Mouse (Mus musculus) right cerebral cortex, postnatal 14 days (tissue): ENCODE results near the gene Tnfaip6.
A peak's percentile ranks its signal among the peaks of the same experiment; 100 is the strongest.

ENCODE experiments used
- DNase-seq: peaks from one replicate; pipeline ENCODE4 v3.0.0; 2022

Gene Tnfaip6

DNA sequence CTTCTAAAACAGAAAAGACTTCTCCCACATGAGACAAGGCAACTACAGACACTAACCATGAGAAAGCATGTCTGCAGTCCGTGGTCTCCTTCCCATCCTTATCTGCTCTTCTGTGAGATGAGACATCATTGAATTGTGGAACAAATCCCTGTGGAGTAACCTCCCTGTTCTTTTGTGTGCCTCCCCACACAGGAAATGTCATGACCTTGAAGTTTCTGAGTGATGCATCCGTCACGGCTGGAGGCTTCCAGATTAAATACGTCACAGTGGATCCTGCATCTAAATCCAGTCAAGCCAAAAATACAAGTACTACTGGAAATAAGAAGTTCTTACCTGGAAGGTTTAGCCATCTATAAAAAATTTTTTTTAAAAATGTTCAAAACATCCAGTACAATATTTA, 17.8 kb downstream of the Tnfaip6 start:
- no peak for DNase-seq

- no peak for DNase-seq
Measured at GRCm38 (mm10) chr2:52057099-52057498, 19.3 kb downstream of the Tnfaip6 start.

GRCm38 (mm10) chr2:52057681-52058080, 19.9 kb downstream of the Tnfaip6 start:
- DNase-seq: no peak

- no peak for DNase-seq
Measured at GRCm38 (mm10) chr2:52068641-52069040, 30.8 kb downstream of the Tnfaip6 start.

DNA sequence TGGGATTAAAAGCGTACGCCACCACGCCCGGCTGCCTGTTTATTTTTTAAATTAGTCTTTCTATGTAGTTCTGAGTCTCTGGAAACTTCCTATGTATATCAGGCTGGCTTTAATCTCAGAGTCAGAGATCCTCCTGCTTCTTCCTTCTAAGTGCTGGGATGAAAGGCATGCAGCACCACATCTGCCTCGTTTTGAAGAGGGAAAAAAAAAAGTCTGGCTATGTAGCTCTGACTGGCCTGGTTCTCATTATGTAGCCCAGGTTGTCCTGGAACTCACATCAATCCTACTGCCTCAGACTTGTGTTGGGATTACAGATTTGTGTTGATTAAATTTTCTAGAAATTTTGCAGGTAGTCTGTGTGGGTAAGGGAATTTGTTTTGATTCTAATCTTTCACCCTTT, 33.0 kb downstream of the Tnfaip6 start:
- DNase-seq: no peak

DNA sequence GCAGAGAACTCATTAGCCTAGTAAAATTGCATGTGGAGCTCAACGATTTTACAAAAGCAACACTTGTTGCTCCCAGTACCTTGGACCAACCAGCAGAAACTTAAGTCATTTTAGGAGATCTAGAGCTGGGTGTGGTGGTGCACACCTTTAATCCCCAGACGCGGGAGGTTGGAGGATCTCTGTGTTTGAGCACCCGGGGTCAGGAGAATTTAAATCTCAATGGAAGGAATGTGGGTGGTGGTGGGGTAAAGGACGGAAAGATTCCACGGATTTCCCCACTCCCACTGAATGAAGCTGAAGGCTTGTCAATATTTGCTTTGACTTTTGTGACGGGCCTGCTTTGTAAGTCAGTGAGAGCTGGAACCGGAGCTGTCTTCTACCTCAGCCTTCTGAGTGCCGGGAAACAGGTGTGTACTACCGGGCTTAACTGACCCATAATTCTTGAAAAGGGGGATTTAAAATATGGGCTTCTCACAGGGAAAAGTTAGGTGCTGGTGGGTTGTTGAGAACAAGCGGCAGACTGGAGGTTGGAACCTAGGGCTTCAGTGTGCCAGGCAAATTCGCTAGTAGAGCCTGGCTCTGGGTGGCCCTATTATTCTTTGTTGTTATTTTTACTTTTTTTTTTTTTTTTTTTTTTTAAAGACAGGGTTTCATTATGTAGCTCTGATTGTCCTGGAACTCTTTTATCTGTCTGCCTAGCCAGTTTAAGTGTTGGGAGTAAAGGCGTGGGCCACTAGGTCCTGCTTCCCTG, 33.6 kb downstream of the Tnfaip6 start:
- DNase-seq: no peak

- no peak for DNase-seq
Measured at GRCm38 (mm10) chr2:52072065-52072490, 34.3 kb downstream of the Tnfaip6 start.

DNA sequence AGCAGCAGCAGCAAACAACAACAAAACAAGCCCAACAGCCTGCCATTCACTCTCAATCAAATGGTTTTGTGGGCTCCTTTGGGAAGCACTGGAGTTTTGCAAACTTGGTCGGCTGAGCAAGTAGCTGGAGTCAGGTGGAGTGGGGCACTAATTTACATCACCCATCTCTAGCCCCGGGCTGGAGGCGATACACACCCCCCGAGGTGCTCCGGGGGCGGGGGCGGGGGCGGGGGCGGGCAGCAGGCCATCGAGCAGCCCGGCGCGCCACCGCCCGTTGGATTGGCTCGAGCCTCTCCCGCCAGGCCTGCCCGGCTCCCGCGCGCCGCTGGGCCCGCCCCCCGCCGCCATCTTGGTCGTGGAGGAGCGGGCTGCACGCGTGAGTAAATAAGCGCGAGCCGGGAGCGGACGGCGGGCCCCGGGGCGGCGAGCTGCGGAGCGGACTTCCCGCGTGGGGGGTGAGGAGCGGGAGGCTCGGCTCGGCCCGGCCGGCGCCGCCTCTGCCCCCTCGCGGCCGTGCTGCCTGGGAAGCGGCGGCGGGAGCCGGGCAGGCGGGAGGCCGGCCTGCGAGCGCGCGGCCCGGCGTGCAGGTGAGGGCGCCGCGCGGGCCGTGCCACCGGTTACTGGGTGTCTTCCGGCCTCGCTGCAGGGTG, 34.8 kb downstream of the Tnfaip6 start, which contains the start of gene Rif1:
TSS of gene Rif1 (plus strand) at position 342 of the 650 bp plus-strand sequence.
- peak; percentile 80 for DNase-seq

GRCm38 (mm10) chr2:52073141-52073904, 35.5 kb downstream of the Tnfaip6 start:
- peak; percentile 16 for DNase-seq

DNA sequence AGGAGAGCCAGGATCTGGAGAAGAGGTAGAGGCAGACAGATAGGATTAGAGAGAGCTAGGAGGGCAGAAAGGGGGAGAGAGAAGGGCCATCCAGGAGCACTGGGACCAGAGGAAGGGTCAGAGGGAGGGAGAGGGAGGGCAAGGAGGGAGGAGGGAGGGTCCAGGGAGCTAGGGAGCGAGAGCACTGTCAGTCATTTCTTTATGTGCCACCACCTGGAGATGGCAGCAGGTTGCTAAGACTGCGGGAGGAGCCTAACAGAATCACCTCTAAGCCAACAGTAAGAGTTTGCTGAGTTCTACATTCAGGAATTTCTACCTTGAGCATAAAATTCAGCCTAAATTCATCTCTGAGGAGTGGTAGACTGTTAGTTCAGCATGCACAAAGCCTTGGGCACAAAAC, 40.9 kb downstream of the Tnfaip6 start:
- DNase-seq: no peak

DNA sequence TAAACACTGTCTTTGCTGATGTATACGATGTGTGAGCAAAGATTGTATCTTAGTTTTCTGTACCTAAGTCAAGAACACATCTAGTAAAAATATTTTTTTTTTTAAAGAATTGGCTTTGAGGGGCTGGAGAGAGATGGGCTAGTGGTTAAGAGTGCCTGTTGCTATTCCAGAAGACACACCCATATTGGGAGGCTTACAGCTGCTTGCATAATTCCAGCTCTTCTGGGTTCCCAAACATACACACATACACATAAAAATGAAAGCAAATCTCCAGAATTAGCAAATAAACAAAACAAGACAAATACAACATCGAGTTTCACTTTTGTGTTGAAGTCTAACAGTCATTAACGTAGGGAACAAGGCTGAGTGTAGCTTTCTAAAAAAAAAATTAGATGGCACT, 46.2 kb downstream of the Tnfaip6 start:
- no peak for DNase-seq

- no peak for DNase-seq
Measured at GRCm38 (mm10) chr2:52084571-52084970, 46.8 kb downstream of the Tnfaip6 start.
